Mouse (Mus musculus): ENCODE data around the gene Prnp.

- TF ChIP-seq EP300 (optimal IDR thresholded peaks at IDR 0.05) (no peak), CTCF (IDR thresholded peaks at IDR 0.05; ENCODE audit: low read depth) (no peak)
These were observed 35.5 kb downstream of the Prnp start for GRCm38 (mm10) chr2:131945225-131945624.

Data from stomach, postnatal 0 days (tissue).